Mouse (Mus musculus): ENCODE data around the gene Treml1.

DNA sequence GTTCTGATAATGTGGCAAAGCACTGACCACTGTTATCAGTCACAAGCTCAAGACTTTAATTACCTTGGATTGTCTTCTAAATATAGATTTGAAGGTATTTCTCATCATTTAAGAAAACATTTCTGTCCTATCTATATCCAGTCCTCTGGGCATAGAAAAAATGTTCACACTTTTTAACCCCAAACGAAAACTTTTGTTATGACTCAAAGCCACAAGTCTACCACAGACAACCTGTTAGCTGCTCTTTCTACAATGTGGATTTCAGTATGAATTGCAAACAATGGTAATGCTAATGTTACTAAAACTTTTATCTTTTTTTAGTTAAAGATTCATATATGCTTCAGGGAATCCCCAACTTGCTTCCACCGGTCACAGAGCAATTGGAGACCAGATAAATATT, 27.2 kb upstream of the Treml1 start:
- TF ChIP-seq CTCF (IDR thresholded peaks at IDR 0.05; ENCODE audit: low read depth) (no peak), EP300 (IDR thresholded peaks at IDR 0.05; ENCODE audit: low read depth) (no peak)

Data from heart, postnatal 0 days (tissue).